Mouse (Mus musculus): ENCODE data around the gene Cox16. TPM values are rescaled to one million over a fixed set of nuclear protein-coding genes. Genes with fewer than 3 reads are reported as not detected.
"Not testable (repeated sequence)": the region's sequence is repeated elsewhere in the genome, so short reads cannot be mapped to it uniquely, and the experiment has no call there.

The Cox16 gene
- 94.2 and 106 TPM in 2 replicates for polyA plus RNA-seq (2016; fragmentation: Nextera tagmentation; extraction: Ambion mirVana)

- Histone ChIP-seq H3K4me3 (peak within 1 kb of the TSS; percentile 87), H3K36me3 (no peaks in the 10 kb centered on the region), H3K27ac (peak within 1 kb of the TSS; percentile 95), H3K4me1 (no peaks in the 10 kb centered on the region), H3K9me3 (no peaks in the 10 kb centered on the region), H3K27me3 (ENCODE audit: insufficient read depth, poor library complexity, severe bottlenecking) (no peaks in the 10 kb centered on the region)
- under 1% methylated on average over 31 of the region's 31 CpGs for WGBS
- DNase-seq (ENCODE audit: low spot score), result peak; percentile 94
Measured at GRCm38 (mm10) chr12:81484727-81485191, at the start of gene Cox16. Gene Cox16 (minus strand): TSS chr12:81485127.

- peak overlapping the region; percentile 83 for H3K4me3 ChIP-seq
- peak overlapping the region; percentile 91 for H3K27ac ChIP-seq
- WGBS, result 34% methylated on average over 4 of the region's 4 CpGs
- H3K4me1 ChIP-seq, result peaks cover 8% of the 10 kb centered on the region; the same call in 1 of the 2 replicates
- no peaks in the 10 kb centered on the region for H3K9me3 ChIP-seq
- H3K36me3 ChIP-seq, result no peaks in the 10 kb centered on the region
- H3K27me3 ChIP-seq (ENCODE audit: insufficient read depth, poor library complexity, severe bottlenecking), result no peaks in the 10 kb centered on the region
- DNase-seq (ENCODE audit: low spot score), result no peak
Measured at GRCm38 (mm10) chr12:81533029-81533419, 48.1 kb upstream of the Cox16 start.

GRCm38 (mm10) chr12:81532316-81533028, 47.5 kb upstream of the Cox16 start, which contains the start of the genes Gm20498 and Synj2bp:
Gene Gm20498 (minus strand): TSS chr12:81532905.
Gene Synj2bp (minus strand): TSS chr12:81532911.
- H3K4me1 ChIP-seq, result peaks cover 8% of the 10 kb centered on the region; the same call in 1 of the 2 replicates
- no peaks in the 10 kb centered on the region for H3K36me3 ChIP-seq
- no peaks in the 10 kb centered on the region for H3K27me3 ChIP-seq (ENCODE audit: insufficient read depth, poor library complexity, severe bottlenecking)
- H3K9me3 ChIP-seq, result no peaks in the 10 kb centered on the region
- peak; percentile 95 for DNase-seq (ENCODE audit: low spot score)
- H3K4me3 ChIP-seq, result peak within 1 kb of the TSS; percentile 83
- H3K27ac ChIP-seq, result peak within 1 kb of the TSS; percentile 91
- WGBS, result under 1% methylated on average over 46 of the region's 46 CpGs

- 73% methylated on average over 8 of the region's 8 CpGs for WGBS
- not testable (repeated sequence) for H3K36me3 ChIP-seq; H3K27me3 ChIP-seq (ENCODE audit: insufficient read depth, poor library complexity, severe bottlenecking); H3K4me3 ChIP-seq; H3K27ac ChIP-seq; DNase-seq (ENCODE audit: low spot score); H3K4me1 ChIP-seq; H3K9me3 ChIP-seq
Measured at GRCm38 (mm10) chr12:81530587-81530986, 45.7 kb upstream of the Cox16 start.

GRCm38 (mm10) chr12:81496906-81497305, 12.0 kb upstream of the Cox16 start:
- H3K4me1 ChIP-seq; DNase-seq (ENCODE audit: low spot score): not testable (repeated sequence)
- 96% methylated on average over 9 of the region's 9 CpGs for WGBS

GRCm38 (mm10) chr12:81490491-81490890, 5.6 kb upstream of the Cox16 start:
- Histone ChIP-seq H3K36me3 (no peaks in the 10 kb centered on the region), H3K27ac (no peak overlapping the region)
- WGBS, result 96% methylated on average over 5 of the region's 5 CpGs

More at GRCm38 (mm10) chr12:81496906-81497305, 12.0 kb upstream of the Cox16 start:
- not testable (repeated sequence) for H3K4me3 ChIP-seq; H3K9me3 ChIP-seq; H3K27me3 ChIP-seq (ENCODE audit: insufficient read depth, poor library complexity, severe bottlenecking); H3K27ac ChIP-seq
- H3K36me3 ChIP-seq, result peaks cover 13% of the 10 kb centered on the region; the same call in 1 of the 2 replicates

GRCm38 (mm10) chr12:81485311-81485710, 384 bp upstream of the Cox16 start:
- Histone ChIP-seq H3K9me3 (no peaks in the 10 kb centered on the region), H3K4me1 (no peaks in the 10 kb centered on the region), H3K36me3 (no peaks in the 10 kb centered on the region), H3K27me3 (ENCODE audit: insufficient read depth, poor library complexity, severe bottlenecking) (no peaks in the 10 kb centered on the region), H3K27ac (peak overlapping the region; percentile 95), H3K4me3 (peak overlapping the region; percentile 87)
- DNase-seq (ENCODE audit: low spot score), result no peak
- WGBS, result 47% methylated on average over 6 of the region's 6 CpGs

More at GRCm38 (mm10) chr12:81490491-81490890, 5.6 kb upstream of the Cox16 start:
- Histone ChIP-seq H3K4me3 (no peak overlapping the region), H3K27me3 (ENCODE audit: insufficient read depth, poor library complexity, severe bottlenecking) (no peaks in the 10 kb centered on the region), H3K4me1 (no peaks in the 10 kb centered on the region), H3K9me3 (no peaks in the 10 kb centered on the region)
- DNase-seq (ENCODE audit: low spot score), result no peak

- no peak for DNase-seq (ENCODE audit: low spot score)
- Histone ChIP-seq H3K4me1 (no peaks in the 10 kb centered on the region), H3K36me3 (no peaks in the 10 kb centered on the region), H3K9me3 (no peaks in the 10 kb centered on the region), H3K4me3 (peak overlapping the region; percentile 87), H3K27ac (peak overlapping the region; percentile 95), H3K27me3 (ENCODE audit: insufficient read depth, poor library complexity, severe bottlenecking) (no peaks in the 10 kb centered on the region)
- WGBS, result 5% methylated on average over 7 of the region's 7 CpGs
Measured at GRCm38 (mm10) chr12:81484212-81484611, 715 bp downstream of the Cox16 start.

- Histone ChIP-seq H3K4me1 (no peaks in the 10 kb centered on the region), H3K27me3 (ENCODE audit: insufficient read depth, poor library complexity, severe bottlenecking) (no peaks in the 10 kb centered on the region), H3K9me3 (no peaks in the 10 kb centered on the region), H3K4me3 (peak overlapping the region; percentile 87), H3K36me3 (no peaks in the 10 kb centered on the region), H3K27ac (no peak overlapping the region; the same call in 1 of the 2 replicates)
- WGBS, result 40% methylated on average over 17 of the region's 17 CpGs
- DNase-seq (ENCODE audit: low spot score), result no peak
Measured at GRCm38 (mm10) chr12:81483656-81484055, 1.3 kb downstream of the Cox16 start.

GRCm38 (mm10) chr12:81459051-81459450, 25.9 kb downstream of the Cox16 start:
- 92% methylated on average over 7 of the region's 7 CpGs for WGBS
- H3K36me3 ChIP-seq, result peaks cover 11% of the 10 kb centered on the region; the same call in 1 of the 2 replicates
- H3K4me1 ChIP-seq; DNase-seq (ENCODE audit: low spot score); H3K9me3 ChIP-seq; H3K27me3 ChIP-seq (ENCODE audit: insufficient read depth, poor library complexity, severe bottlenecking); H3K4me3 ChIP-seq; H3K27ac ChIP-seq: not testable (repeated sequence)

GRCm38 (mm10) chr12:81438985-81439384, 45.9 kb downstream of the Cox16 start:
- DNase-seq (ENCODE audit: low spot score); H3K4me3 ChIP-seq; H3K4me1 ChIP-seq; H3K27ac ChIP-seq; H3K27me3 ChIP-seq (ENCODE audit: insufficient read depth, poor library complexity, severe bottlenecking); H3K9me3 ChIP-seq; H3K36me3 ChIP-seq: not testable (repeated sequence)
- 95% methylated on average over 9 of the region's 9 CpGs for WGBS

- not testable (repeated sequence) for H3K27ac ChIP-seq; DNase-seq (ENCODE audit: low spot score); H3K9me3 ChIP-seq; H3K4me1 ChIP-seq; H3K27me3 ChIP-seq (ENCODE audit: insufficient read depth, poor library complexity, severe bottlenecking); H3K4me3 ChIP-seq
- 95% methylated on average over 2 of the region's 2 CpGs for WGBS
- peaks cover 23% of the 10 kb centered on the region; the same call in 1 of the 2 replicates for H3K36me3 ChIP-seq
Measured at GRCm38 (mm10) chr12:81434778-81435177, 50.1 kb downstream of the Cox16 start.

- peaks cover 18% of the 10 kb centered on the region for H3K36me3 ChIP-seq
- no peak within 1 kb of the TSS for H3K4me3 ChIP-seq
- no peaks in the 10 kb centered on the region for H3K4me1 ChIP-seq
- no peak for DNase-seq (ENCODE audit: low spot score)
- 88% methylated on average over 1 of the region's 1 CpGs for WGBS
- H3K27ac ChIP-seq, result no peak within 1 kb of the TSS
- H3K9me3 ChIP-seq, result peaks cover 6% of the 10 kb centered on the region; the same call in 1 of the 2 replicates
- H3K27me3 ChIP-seq (ENCODE audit: insufficient read depth, poor library complexity, severe bottlenecking), result no peaks in the 10 kb centered on the region
Measured at GRCm38 (mm10) chr12:81421846-81422245, 63.1 kb downstream of the Cox16 start, which contains the start of gene Adam4. Gene Adam4 (minus strand): TSS chr12:81421946.

All from heart, embryonic 10.5 days (tissue).